Mouse (Mus musculus): ENCODE results near the gene Zbtb40.

DNA sequence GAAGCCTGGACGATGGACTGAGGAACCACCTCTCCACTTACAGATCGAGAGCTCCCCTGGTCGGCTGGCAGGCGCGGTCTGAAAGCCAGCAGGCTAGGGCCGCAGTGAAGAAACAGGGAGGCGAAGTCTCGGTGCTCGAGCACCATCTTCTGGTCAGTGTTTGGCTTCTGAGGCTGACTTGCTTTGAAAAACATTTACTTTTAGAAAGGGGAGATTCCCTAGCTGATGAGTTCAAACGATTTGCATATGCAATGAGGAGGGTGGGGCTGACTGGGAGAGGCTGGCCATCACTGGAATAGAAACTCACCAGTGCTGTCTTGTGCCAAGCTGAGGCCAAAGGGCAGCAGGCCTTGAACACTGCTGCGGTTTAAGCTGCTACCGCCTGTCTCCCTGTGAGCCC lies 67.3 kb downstream of the Zbtb40 start:
- TF ChIP-seq GABPA (IDR thresholded peaks at IDR 0.05; ENCODE audit: insufficient replicate concordance, low read depth, low read length) (no peak), MAX (IDR thresholded peaks at IDR 0.05; ENCODE audit: low read length) (no peak), CTCF (conservative IDR thresholded peaks at IDR 0.05 in 1 of 2, IDR thresholded peaks at IDR 0.05 in 1 of 2; ENCODE audit: low read depth in 2 of 2, low read length in 2 of 2) (peak; percentile 14 to 90; a peak in 3 of 4 replicates), PAX5 (IDR thresholded peaks at IDR 0.05; ENCODE audit: low read length) (no peak), POLR2A (IDR thresholded peaks at IDR 0.05; ENCODE audit: low read depth, low read length) (no peak), NELFE (IDR thresholded peaks at IDR 0.05; ENCODE audit: low read depth, low read length) (no peak), CHD2 (IDR thresholded peaks at IDR 0.05; ENCODE audit: low read length) (no peak), E2F4 (IDR thresholded peaks at IDR 0.05; ENCODE audit: insufficient replicate concordance, low read depth, low read length) (no peak), EP300 (IDR thresholded peaks at IDR 0.05; ENCODE audit: low read length) (no peak), NRF1 (IDR thresholded peaks at IDR 0.05; ENCODE audit: low read depth, low read length) (no peak)

Measured in CH12.LX (cell line).